Mouse (Mus musculus) embryonic facial prominence, embryonic 10.5 days (tissue): Measurements from ENCODE around the gene Babam2. TPM values are rescaled to one million over a fixed set of nuclear protein-coding genes. Genes with fewer than 3 reads are reported as not detected.

Experiments
- DNase-seq: peaks from one replicate; pipeline ENCODE4 v3.0.0-alpha.2; 2017; ENCODE audit warnings: low spot score
- H3K27ac ChIP-seq: fragments of 300-500 bp; sonication (generic); replicated peaks from 2 replicates; pipeline ENCODE4 v1.5.1; 2016; ENCODE audit warnings: mild to moderate bottlenecking
- H3K27me3 ChIP-seq: fragments of 300-500 bp; sonication (generic); replicated peaks from 2 replicates; pipeline ENCODE4 v1.6.1; 2016; ENCODE audit warnings: low read depth, mild to moderate bottlenecking; ENCODE audit not compliant: poor library complexity, severe bottlenecking
- H3K36me3 ChIP-seq: fragments of 300-500 bp; sonication (generic); replicated peaks from 2 replicates; pipeline ENCODE4 v1.6.1; 2016; ENCODE audit warnings: mild to moderate bottlenecking, moderate library complexity
- H3K4me1 ChIP-seq: fragments of 300-500 bp; sonication (generic); 2 replicates; pipeline ENCODE4 v1.6.1; 2016
- H3K4me3 ChIP-seq: fragments of 300-500 bp; sonication (generic); 2 replicates; pipeline ENCODE4 v1.5.1; 2016; ENCODE audit warnings: mild to moderate bottlenecking, moderate library complexity
- H3K9me3 ChIP-seq: fragments of 300-500 bp; sonication (generic); 2 replicates; pipeline ENCODE4 v1.6.1; 2016; ENCODE audit warnings: mild to moderate bottlenecking
- WGBS: fragments of 180-500 bp; shearing (Covaris S2); methylation state at CpG from one replicate; pipeline ENCODE4 v1.1.7; 2016; 5-methylcytosine and 5-hydroxymethylcytosine counted together
- polyA plus RNA-seq: library from polyadenylated mRNA; unstranded; fragments of >200 nt; fragmentation: Nextera tagmentation; extraction: Ambion mirVana; gene quantifications from 2 replicates; pipeline ENCODE4 v1.2.1, GENCODE M21; 2016

The Babam2 gene
- polyA plus RNA-seq, 1 experiment from 2014 or later = 47.0 TPM

DNA sequence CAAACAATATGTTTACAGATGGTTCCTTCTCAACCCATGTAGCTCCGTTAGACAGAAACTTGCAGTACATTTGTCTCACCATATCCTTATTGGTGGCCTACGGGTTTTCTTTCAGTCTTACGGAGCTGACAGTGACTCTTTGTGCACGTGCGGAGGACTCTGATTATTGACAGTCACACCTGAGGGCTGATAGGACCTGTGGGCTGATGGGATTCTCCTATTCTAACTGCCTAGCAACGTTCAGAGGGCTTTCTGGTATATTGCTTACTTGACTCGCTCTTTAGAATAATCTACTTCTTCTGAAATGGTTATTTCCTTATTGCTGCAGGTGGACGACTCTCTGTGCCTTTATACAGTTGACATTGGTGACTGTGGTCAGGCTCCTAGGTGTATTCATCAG lies 243.4 kb downstream of the Babam2 start:
- Histone ChIP-seq H3K27ac (no peak overlapping the region), H3K27me3 (no peaks in the 10 kb centered on the region), H3K9me3 (no peaks in the 10 kb centered on the region), H3K4me1 (peaks cover 6% of the 10 kb centered on the region), H3K36me3 (no peaks in the 10 kb centered on the region), H3K4me3 (no peak overlapping the region)
- WGBS = 88% methylated on average over 8 of the region's 8 CpGs
- no peak for DNase-seq

DNA sequence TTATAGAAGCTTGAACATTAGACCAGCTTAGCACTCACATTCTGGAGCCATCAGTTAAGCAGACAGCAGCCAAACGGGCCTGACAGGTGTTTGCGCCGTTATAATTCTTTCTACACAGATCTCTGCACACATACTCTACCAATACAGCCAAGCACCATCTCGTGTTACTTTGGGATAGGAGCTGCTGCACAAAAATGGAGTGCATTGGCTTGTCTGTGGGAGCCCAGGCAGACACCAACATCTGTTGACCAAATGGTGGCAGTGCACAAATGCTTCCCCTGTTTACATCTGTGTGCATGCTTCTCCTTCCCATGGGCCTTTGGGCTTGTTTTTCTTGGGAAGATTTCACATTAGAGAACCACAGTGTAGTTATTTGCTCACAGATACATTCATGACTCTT lies 249.7 kb downstream of the Babam2 start:
- H3K27me3 ChIP-seq = no peaks in the 10 kb centered on the region
- H3K4me3 ChIP-seq = no peak overlapping the region
- peak overlapping the region; percentile 21 for H3K27ac ChIP-seq
- no peaks in the 10 kb centered on the region for H3K9me3 ChIP-seq
- peak; percentile 35 for DNase-seq
- no peaks in the 10 kb centered on the region for H3K36me3 ChIP-seq
- peaks cover 7% of the 10 kb centered on the region for H3K4me1 ChIP-seq
- WGBS = 58% methylated on average over 4 of the region's 4 CpGs

DNA sequence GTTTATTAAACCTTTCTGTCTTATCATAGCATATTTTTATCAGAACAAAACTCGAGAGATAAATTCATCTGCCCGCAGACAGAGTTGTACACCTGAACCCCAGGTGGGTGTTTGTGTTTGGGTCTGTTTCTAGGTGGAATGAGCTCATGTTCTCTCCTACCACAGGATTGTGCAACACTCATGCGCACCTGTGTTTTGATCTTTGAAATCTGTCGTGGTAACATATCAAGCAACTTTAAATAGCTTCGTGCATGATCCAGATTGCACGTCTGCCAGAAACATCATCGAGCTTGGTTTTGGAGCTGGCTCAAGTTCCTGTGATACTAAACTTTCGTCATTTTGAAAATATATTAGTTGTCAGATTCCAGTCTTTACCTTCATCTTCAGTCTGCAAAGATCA lies 251.9 kb downstream of the Babam2 start:
- H3K9me3 ChIP-seq = no peaks in the 10 kb centered on the region
- DNase-seq = no peak
- 93% methylated on average over 8 of the region's 8 CpGs for WGBS
- H3K36me3 ChIP-seq = no peaks in the 10 kb centered on the region
- H3K4me1 ChIP-seq = peaks cover 5% of the 10 kb centered on the region; the same call in 1 of the 2 replicates
- no peak overlapping the region for H3K27ac ChIP-seq
- H3K27me3 ChIP-seq = no peaks in the 10 kb centered on the region
- H3K4me3 ChIP-seq = no peak overlapping the region

DNA sequence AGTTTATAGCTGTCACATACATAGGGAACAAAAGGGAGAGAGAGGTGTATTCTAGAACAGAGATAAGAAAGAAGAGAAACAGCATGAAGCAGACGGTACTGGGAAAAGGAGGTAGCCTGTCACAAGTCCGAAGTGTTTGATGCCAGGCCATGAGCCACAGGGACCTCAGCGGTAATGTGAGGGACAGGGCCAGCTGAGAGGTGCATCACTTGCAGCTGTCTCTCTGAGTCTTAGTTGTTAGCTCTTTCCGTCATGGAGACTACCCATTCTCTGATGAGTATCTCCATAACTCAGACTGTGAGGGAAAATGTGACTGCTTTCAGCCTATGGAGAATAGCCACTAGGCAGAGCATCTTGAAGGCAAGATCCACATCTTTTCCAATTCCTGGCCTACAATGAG lies 253.0 kb downstream of the Babam2 start:
- no peaks in the 10 kb centered on the region for H3K27me3 ChIP-seq
- DNase-seq = no peak
- WGBS = 94% methylated on average over 4 of the region's 4 CpGs
- no peak overlapping the region for H3K27ac ChIP-seq
- H3K4me1 ChIP-seq = peaks cover 5% of the 10 kb centered on the region; the same call in 1 of the 2 replicates
- no peaks in the 10 kb centered on the region for H3K36me3 ChIP-seq
- no peak overlapping the region for H3K4me3 ChIP-seq
- no peaks in the 10 kb centered on the region for H3K9me3 ChIP-seq

DNA sequence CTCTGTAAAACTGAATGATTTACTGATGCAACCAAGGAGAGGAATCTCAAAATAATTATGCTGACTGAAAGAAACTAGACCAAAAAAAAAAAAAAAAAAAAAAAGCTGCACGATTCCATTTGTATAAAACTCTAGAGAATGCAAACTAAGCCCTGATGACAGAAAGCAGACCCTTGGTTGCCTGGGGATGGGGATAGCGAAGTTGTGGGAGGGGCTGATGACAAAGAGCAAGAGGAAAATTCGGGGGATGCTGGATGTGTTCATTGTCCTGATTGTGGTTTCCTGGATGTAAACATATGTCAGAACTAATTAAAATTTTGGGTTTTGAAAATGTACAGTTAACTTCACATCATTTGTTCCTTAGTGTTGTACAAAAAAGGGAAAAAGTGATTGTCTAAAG lies 257.7 kb downstream of the Babam2 start:
- no peaks in the 10 kb centered on the region for H3K36me3 ChIP-seq
- H3K27ac ChIP-seq = no peak overlapping the region
- H3K4me3 ChIP-seq = no peak overlapping the region
- H3K9me3 ChIP-seq = no peaks in the 10 kb centered on the region
- H3K27me3 ChIP-seq = no peaks in the 10 kb centered on the region
- DNase-seq = peak; percentile 22
- 75% methylated on average over 3 of the region's 3 CpGs for WGBS
- H3K4me1 ChIP-seq = no peaks in the 10 kb centered on the region

DNA sequence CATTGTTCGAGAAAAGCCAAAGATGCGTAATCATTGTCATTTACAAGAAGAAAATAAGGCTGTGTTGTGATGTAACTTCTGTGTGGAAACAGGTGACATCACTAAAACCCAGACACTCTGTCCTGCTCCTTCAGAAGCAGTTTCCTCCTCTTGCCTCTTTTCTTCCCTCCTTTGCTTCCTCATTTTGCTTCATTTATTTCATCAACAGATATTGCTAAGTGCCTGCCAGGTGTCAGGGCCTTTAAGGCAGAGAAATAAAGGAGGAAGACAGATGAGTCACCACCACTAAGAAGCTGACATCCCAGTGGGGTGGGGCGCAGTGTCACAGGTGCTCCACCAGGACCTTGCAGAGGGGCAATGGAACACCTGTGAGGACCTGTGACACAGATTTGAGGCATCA lies 258.9 kb downstream of the Babam2 start:
- H3K36me3 ChIP-seq = no peaks in the 10 kb centered on the region
- DNase-seq = no peak
- no peak overlapping the region for H3K27ac ChIP-seq
- H3K4me3 ChIP-seq = no peak overlapping the region
- no peaks in the 10 kb centered on the region for H3K9me3 ChIP-seq
- no peaks in the 10 kb centered on the region for H3K4me1 ChIP-seq
- WGBS = 96% methylated on average over 3 of the region's 3 CpGs
- no peaks in the 10 kb centered on the region for H3K27me3 ChIP-seq

DNA sequence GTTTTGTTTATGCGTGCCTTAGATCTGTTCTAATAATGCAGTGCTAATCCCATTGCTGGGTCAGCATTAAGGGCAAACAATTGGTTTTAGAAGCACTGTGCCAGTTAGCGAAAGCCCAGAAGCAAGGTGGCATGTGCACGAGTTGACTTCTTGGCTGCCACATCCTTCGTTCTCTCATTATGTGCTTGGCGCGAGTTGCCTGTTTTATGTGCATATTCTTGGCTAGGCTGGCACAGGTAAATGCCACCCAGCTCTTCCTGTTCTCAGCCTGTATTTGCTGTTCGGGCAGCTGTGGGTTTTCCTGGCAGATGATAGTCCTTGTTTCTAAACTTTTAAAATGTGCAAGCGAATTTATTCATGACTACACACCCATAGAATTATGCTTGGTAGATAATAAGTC lies 262.4 kb downstream of the Babam2 start:
- Histone ChIP-seq H3K9me3 (no peaks in the 10 kb centered on the region), H3K36me3 (no peaks in the 10 kb centered on the region), H3K27me3 (no peaks in the 10 kb centered on the region), H3K4me1 (no peaks in the 10 kb centered on the region), H3K27ac (no peak overlapping the region), H3K4me3 (no peak overlapping the region)
- 94% methylated on average over 8 of the region's 8 CpGs for WGBS
- no peak for DNase-seq

DNA sequence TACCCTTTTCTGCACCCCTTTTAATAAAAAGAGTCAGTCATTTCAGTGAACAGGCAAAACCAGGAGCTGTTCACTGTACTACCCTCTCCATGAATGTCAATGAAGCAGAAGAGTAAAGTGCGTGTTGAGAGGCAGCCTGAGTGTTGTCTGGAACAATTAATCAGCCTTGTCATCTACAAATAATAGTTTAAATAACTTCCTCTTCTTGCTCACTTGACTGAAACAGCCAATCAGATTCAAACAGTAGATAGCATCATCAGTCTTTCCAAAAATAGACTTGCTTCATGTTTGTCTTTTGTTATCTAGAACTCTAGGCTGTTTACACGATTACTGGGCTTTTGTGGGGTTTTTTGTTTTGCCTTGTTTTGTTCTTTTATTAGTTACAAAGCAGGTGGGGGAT lies 263.9 kb downstream of the Babam2 start:
- Histone ChIP-seq H3K9me3 (no peaks in the 10 kb centered on the region), H3K27ac (no peak overlapping the region), H3K4me1 (no peaks in the 10 kb centered on the region), H3K27me3 (no peaks in the 10 kb centered on the region), H3K4me3 (no peak overlapping the region), H3K36me3 (no peaks in the 10 kb centered on the region)
- 79% methylated on average over 2 of the region's 2 CpGs for WGBS
- no peak for DNase-seq

DNA sequence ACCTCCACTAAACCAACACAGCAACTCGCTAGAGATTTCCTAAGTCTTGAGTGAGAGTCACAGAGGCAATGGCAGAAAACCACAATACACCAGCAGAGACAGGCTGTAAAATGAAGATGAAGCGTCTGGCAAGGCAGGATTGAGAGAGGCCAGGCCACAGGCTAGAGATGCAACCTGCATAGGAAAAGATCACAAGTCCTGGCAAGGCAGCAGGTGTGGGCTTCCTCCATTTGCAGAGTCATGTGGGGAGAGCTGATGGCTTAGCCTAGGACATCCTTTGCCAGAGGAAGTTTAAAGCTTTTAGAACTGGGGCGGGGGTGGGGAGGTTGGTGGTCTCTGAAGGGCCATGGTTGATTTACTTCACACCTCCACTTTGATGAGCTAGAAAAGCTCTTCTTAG lies 264.9 kb downstream of the Babam2 start:
- no peaks in the 10 kb centered on the region for H3K27me3 ChIP-seq
- H3K27ac ChIP-seq = no peak overlapping the region
- H3K4me3 ChIP-seq = no peak overlapping the region
- no peaks in the 10 kb centered on the region for H3K9me3 ChIP-seq
- 85% methylated on average over 3 of the region's 3 CpGs for WGBS
- no peaks in the 10 kb centered on the region for H3K4me1 ChIP-seq
- no peaks in the 10 kb centered on the region for H3K36me3 ChIP-seq
- DNase-seq = no peak

DNA sequence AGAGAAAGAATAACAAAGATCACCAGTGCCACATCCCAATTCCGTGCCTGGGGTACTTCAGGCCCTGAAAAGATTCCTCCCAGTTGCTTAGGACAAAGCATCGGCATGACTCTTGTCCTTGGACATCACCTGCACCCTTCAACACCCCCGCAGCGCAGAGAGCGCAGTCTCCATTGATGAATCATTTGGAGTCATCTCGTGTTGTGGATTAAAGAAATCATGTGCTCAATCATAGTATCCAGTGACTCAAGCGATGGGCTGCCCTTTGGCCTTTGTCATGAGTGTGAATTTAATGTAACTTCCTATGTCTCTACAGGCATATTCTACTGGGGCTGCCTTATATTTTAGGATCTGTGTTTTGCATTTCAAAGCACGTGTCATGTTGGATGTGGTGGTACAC lies 265.9 kb downstream of the Babam2 start:
- Histone ChIP-seq H3K9me3 (no peaks in the 10 kb centered on the region), H3K27ac (no peak overlapping the region), H3K4me3 (no peak overlapping the region), H3K4me1 (peaks cover 3% of the 10 kb centered on the region), H3K36me3 (no peaks in the 10 kb centered on the region), H3K27me3 (no peaks in the 10 kb centered on the region)
- no peak for DNase-seq
- WGBS = 89% methylated on average over 8 of the region's 8 CpGs

DNA sequence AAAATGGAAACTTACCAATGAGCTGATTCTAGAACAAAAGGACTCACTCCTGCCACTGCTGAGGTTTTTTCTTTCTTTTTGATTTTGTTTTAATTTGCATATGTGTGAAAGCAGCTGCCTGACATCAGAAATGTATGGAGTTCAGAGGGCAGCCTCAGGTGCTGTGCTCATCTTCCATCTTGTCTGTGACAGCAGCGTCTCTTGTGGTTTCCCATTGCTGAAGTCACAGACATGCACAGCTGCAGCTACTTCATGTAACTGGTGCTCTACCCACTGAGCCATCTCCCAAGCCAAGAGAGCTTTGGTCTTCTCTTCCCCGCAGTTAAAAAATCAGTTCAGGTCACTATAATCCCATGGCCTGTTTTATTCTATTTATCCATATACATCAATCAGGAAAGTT lies 266.4 kb downstream of the Babam2 start:
- Histone ChIP-seq H3K36me3 (no peaks in the 10 kb centered on the region), H3K4me1 (peaks cover 3% of the 10 kb centered on the region), H3K27ac (no peak overlapping the region), H3K27me3 (no peaks in the 10 kb centered on the region), H3K4me3 (no peak overlapping the region), H3K9me3 (no peaks in the 10 kb centered on the region)
- WGBS = 88% methylated on average over 2 of the region's 2 CpGs
- no peak for DNase-seq

DNA sequence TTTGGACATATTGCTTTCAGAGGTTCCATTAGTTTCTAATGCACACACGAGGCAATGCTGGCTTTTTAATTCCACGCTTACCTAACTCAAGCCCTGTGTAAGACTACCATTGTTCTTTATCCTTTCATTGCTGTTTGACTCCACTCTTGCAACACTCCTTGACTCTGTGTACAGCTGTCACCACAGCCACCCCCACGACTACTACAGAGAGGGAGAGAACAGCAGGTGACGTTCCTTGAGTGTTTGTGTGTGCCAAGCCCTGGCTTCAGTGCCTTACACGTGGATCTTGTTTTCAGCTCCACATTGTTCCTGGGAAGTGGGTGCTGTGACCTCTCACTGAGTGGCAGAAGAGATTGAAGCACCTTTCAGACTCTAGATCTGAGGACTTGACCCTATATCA lies 269.3 kb downstream of the Babam2 start:
- no peak for DNase-seq
- H3K27ac ChIP-seq = no peak overlapping the region
- H3K4me1 ChIP-seq = peaks cover 3% of the 10 kb centered on the region
- no peaks in the 10 kb centered on the region for H3K9me3 ChIP-seq
- H3K36me3 ChIP-seq = no peaks in the 10 kb centered on the region
- no peaks in the 10 kb centered on the region for H3K27me3 ChIP-seq
- H3K4me3 ChIP-seq = no peak overlapping the region
- WGBS = 76% methylated on average over 5 of the region's 5 CpGs

DNA sequence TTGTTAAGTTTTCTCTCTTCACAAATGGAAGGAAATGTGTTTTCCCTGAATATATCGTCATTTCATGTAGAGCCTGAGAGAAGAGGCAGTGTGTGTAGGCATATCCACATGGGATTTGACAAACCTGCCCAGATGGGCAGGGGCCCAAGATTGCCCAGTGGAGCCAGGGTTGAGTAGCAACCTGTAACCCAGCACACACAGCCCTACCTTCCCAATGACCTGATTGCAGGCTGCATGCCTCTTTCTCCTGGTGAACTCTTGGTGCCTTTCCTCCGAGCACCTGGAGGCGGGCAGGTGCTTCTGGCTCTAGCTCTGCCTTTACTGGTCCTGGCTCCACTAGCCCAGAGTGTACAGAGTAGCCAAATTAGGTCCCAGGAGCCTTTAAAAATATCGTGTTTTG lies 270.0 kb downstream of the Babam2 start:
- no peak for DNase-seq
- H3K27ac ChIP-seq = no peak overlapping the region
- H3K27me3 ChIP-seq = no peaks in the 10 kb centered on the region
- peaks cover 3% of the 10 kb centered on the region for H3K4me1 ChIP-seq
- H3K4me3 ChIP-seq = no peak overlapping the region
- H3K9me3 ChIP-seq = no peaks in the 10 kb centered on the region
- H3K36me3 ChIP-seq = no peaks in the 10 kb centered on the region
- 86% methylated on average over 4 of the region's 4 CpGs for WGBS

DNA sequence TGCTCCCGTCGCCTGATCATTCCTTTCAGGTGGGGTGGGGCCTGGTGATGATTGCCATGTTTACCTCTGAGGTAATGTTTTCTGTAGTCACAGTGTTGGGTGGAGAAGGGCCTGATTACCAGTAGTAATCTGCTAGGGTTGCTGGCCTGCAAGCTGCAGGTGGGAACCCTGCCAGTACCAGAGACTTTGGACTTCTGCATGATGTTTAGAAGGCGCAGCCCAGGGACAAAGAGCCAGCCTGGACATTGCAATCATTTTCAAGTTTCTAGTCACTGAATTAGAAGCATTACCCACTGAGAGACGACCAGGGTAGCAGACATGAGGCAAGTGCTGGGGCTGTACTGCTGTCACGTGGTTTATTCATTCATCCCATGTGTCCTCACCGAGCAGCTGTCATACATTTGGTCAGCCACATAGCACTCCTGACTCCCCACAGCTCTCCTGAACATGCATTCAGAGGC lies 270.6 kb downstream of the Babam2 start:
- Histone ChIP-seq H3K27me3 (no peaks in the 10 kb centered on the region), H3K27ac (no peak overlapping the region), H3K4me3 (no peak overlapping the region), H3K4me1 (peaks cover 3% of the 10 kb centered on the region), H3K36me3 (no peaks in the 10 kb centered on the region), H3K9me3 (no peaks in the 10 kb centered on the region)
- no peak for DNase-seq
- 77% methylated on average over 6 of the region's 6 CpGs for WGBS
